Mouse (Mus musculus) heart, adult 2 months (tissue): ENCODE results near the gene Slc22a22.

Source experiments
- CTCF ChIP-seq: fragments of 200-600 bp; IDR thresholded peaks from 2 replicates; pipeline ENCODE4 v1.8.1; 2022; ENCODE audit warnings: antibody characterized with exemption, mild to moderate bottlenecking, moderate library complexity
- POLR2A ChIP-seq: fragments of 200-500 bp; IDR thresholded peaks from 2 replicates; pipeline ENCODE4 v1.6.1; 2011; ENCODE audit warnings: mild to moderate bottlenecking, low read depth, low read length, control low read depth; ENCODE audit not compliant: insufficient read depth

GRCm38 (mm10) chr15:57434710-57435404 is 42.6 kb downstream of the Slc22a22 start:
- no peak for TF ChIP-seq CTCF
- no peak for TF ChIP-seq POLR2A
